Mouse (Mus musculus): ENCODE results near the gene Cpxm1. TPM values are rescaled to one million over a fixed set of nuclear protein-coding genes. Genes with fewer than 3 reads are reported as not detected.

The Cpxm1 gene
- not detected for polyA plus RNA-seq (2017; shearing (Covaris generic))

GRCm38 (mm10) chr2:130397186-130397985 is at the start of gene Cpxm1:
Gene Cpxm1, minus strand, starts transcription at chr2:130397574.

GRCm38 (mm10) chr2:130424126-130424853 is 26.9 kb upstream of the Cpxm1 start, which contains the start of the genes Vps16 and Pced1a:
Gene Vps16, plus strand, starts transcription at chr2:130424339.
Gene Pced1a, minus strand, starts transcription at chr2:130424701.

GRCm38 (mm10) chr2:130406178-130406577 is 8.8 kb upstream of the Cpxm1 start, which contains the start of gene Tmem239:
Gene Tmem239, plus strand, starts transcription at chr2:130406478.

GRCm38 (mm10) chr2:130404939-130405338 is 7.6 kb upstream of the Cpxm1 start, which contains the start of the genes Gm28372 and 1700020A23Rik:
Gene Gm28372, plus strand, starts transcription at chr2:130405239.
Gene 1700020A23Rik, plus strand, starts transcription at chr2:130405259.

Other genes with a start within 250 kb of the Cpxm1 start
- gene Snrpb, start 218.2 kb downstream of the Cpxm1 start, polyA plus RNA-seq (2017; shearing (Covaris generic)) = 383 TPM
- not detected for gene Tmc2, start 202.4 kb downstream of the Cpxm1 start, polyA plus RNA-seq (2017; shearing (Covaris generic))
- gene Nop56, start 123.1 kb downstream of the Cpxm1 start, polyA plus RNA-seq (2017; shearing (Covaris generic)) = 473 TPM
- gene Idh3b, start 113.0 kb downstream of the Cpxm1 start, polyA plus RNA-seq (2017; shearing (Covaris generic)) = 122 TPM
- gene Ebf4, start 102.4 kb downstream of the Cpxm1 start, polyA plus RNA-seq (2017; shearing (Covaris generic)) = not detected
- gene Gm28372, start 7.7 kb upstream of the Cpxm1 start, polyA plus RNA-seq (2017; shearing (Covaris generic)) = not detected
- not detected for gene 1700020A23Rik, start 7.7 kb upstream of the Cpxm1 start, polyA plus RNA-seq (2017; shearing (Covaris generic))
- not detected for gene Tmem239, start 8.9 kb upstream of the Cpxm1 start, polyA plus RNA-seq (2017; shearing (Covaris generic))
- 306 TPM for gene Vps16, start 26.8 kb upstream of the Cpxm1 start, polyA plus RNA-seq (2017; shearing (Covaris generic))
- 14.7 TPM for gene Pced1a, start 27.1 kb upstream of the Cpxm1 start, polyA plus RNA-seq (2017; shearing (Covaris generic))
- gene Ptpra, start 52.7 kb upstream of the Cpxm1 start, polyA plus RNA-seq (2017; shearing (Covaris generic)) = 175 TPM
- 77.1 TPM for gene Mrps26, start 166.2 kb upstream of the Cpxm1 start, polyA plus RNA-seq (2017; shearing (Covaris generic))
- gene Oxt, start 178.6 kb upstream of the Cpxm1 start, polyA plus RNA-seq (2017; shearing (Covaris generic)) = not detected
- gene Avp, start 185.0 kb upstream of the Cpxm1 start, polyA plus RNA-seq (2017; shearing (Covaris generic)) = not detected
- 11.1 TPM for gene Fastkd5, start 232.5 kb upstream of the Cpxm1 start, polyA plus RNA-seq (2017; shearing (Covaris generic))
- gene Ubox5, start 232.5 kb upstream of the Cpxm1 start, polyA plus RNA-seq (2017; shearing (Covaris generic)) = 3.5 TPM
- gene Lzts3, start 245.2 kb upstream of the Cpxm1 start, polyA plus RNA-seq (2017; shearing (Covaris generic)) = 4.3 TPM